Mouse (Mus musculus) forelimb bud, embryonic 11.5 days (tissue): ENCODE data around the gene Ly6g6c.

Experiments
- DNase-seq: peaks from one replicate; pipeline ENCODE4 v3.0.0-alpha.2; 2012; ENCODE audit warnings: low read depth, low spot score

Ly6g6c gene

GRCm38 (mm10) chr17:35064951-35065947 is at the start of gene Ly6g6c:
Gene Ly6g6c (plus strand): TSS chr17:35065388.
- peak; percentile 54 for DNase-seq

- no peak for DNase-seq
These were observed 48.8 kb upstream of the Ly6g6c start, which contains the start of gene Vwa7 for GRCm38 (mm10) chr17:35016376-35016775. Gene Vwa7 (plus strand): TSS chr17:35016579.

GRCm38 (mm10) chr17:35016791-35017705 is 48.1 kb upstream of the Ly6g6c start:
- no peak for DNase-seq

- DNase-seq: no peak
These were observed 47.5 kb upstream of the Ly6g6c start for GRCm38 (mm10) chr17:35017706-35018030.

GRCm38 (mm10) chr17:35018171-35018570 is 47.0 kb upstream of the Ly6g6c start:
- no peak for DNase-seq

GRCm38 (mm10) chr17:35019894-35020293 is 45.3 kb upstream of the Ly6g6c start:
- DNase-seq: no peak

GRCm38 (mm10) chr17:35020551-35020950 is 44.6 kb upstream of the Ly6g6c start:
- no peak for DNase-seq

- peak; percentile 79 for DNase-seq
These were observed 43.9 kb upstream of the Ly6g6c start for GRCm38 (mm10) chr17:35021163-35021808.

GRCm38 (mm10) chr17:35021842-35022477 is 43.2 kb upstream of the Ly6g6c start:
- DNase-seq: no peak

GRCm38 (mm10) chr17:35022541-35023060 is 42.6 kb upstream of the Ly6g6c start:
- DNase-seq: no peak

GRCm38 (mm10) chr17:35023221-35023620 is 42.0 kb upstream of the Ly6g6c start:
- no peak for DNase-seq

GRCm38 (mm10) chr17:35023756-35024155 is 41.4 kb upstream of the Ly6g6c start:
- DNase-seq: no peak

GRCm38 (mm10) chr17:35024261-35024660 is 40.9 kb upstream of the Ly6g6c start:
- no peak for DNase-seq

- DNase-seq: no peak
These were observed 40.3 kb upstream of the Ly6g6c start for GRCm38 (mm10) chr17:35024691-35025488.

- DNase-seq: no peak
These were observed 39.0 kb upstream of the Ly6g6c start for GRCm38 (mm10) chr17:35026206-35026605.

- DNase-seq: no peak
These were observed 37.7 kb upstream of the Ly6g6c start, which contains the start of gene Sapcd1 for GRCm38 (mm10) chr17:35027277-35028068. Gene Sapcd1 (minus strand): TSS chr17:35028016.

- no peak for DNase-seq
These were observed 36.9 kb upstream of the Ly6g6c start for GRCm38 (mm10) chr17:35028315-35028714.

GRCm38 (mm10) chr17:35029691-35030532 is 35.3 kb upstream of the Ly6g6c start:
- no peak for DNase-seq
